Mouse (Mus musculus) left cerebral cortex, postnatal 25 days (tissue): Measurements from ENCODE around the gene Nectin2. TPM values are rescaled to one million over a fixed set of nuclear protein-coding genes. Genes with fewer than 3 reads are reported as not detected.

Source experiments
- DNase-seq, 2 experiments: peaks; one replicate each; pipeline ENCODE4 v3.0.0; 2022; ENCODE audit warnings: low spot score in 2 of 2, mixed read lengths in 1 of 2
- intact Hi-C: fragments of 180-260 bp; cut with DNase I; formaldehyde crosslinking; loops from one replicate; pipeline ENCODE4 v1.15.1; 2025
- total RNA-seq, 2 experiments: library from RNA; stranded (reverse); gene quantifications; 2 replicates each; pipeline ENCODE4 v1.2.3; 2021

Nectin2 gene
- total RNA-seq, 2 experiments from 2014 or later = 7.4 to 9.3 TPM

DNA sequence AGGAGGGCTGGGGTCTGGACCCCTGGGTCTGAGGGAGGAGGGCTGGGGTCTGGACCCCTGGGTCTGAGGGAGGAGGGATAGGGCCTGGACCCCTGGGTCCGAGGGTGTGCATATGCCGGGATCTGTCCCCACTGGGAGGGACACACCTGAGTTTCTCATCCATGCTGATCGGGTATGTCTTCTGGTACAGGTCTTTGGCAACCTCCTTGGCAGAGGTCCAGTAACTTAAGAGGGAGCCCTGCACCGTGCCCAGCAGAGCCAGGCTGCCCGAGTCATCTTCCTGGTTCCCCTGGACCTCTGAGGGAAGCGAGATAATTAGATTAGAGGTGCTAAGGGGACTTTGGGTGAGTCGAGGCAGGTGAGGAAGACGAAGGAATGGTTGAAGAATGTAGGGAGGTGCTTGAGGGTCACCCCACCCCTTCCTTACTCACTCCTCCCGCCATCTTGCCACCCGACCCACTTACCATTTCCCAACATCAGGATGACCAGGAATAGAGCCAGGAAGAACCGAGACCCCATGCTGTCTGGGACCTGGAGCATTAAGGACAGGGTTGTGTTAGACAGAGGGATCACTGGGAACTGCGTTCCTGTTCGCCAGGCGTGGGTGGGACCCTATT lies 77.1 kb downstream of the Nectin2 start:
- intact Hi-C loops = no loop called here
- DNase-seq = no peak

DNA sequence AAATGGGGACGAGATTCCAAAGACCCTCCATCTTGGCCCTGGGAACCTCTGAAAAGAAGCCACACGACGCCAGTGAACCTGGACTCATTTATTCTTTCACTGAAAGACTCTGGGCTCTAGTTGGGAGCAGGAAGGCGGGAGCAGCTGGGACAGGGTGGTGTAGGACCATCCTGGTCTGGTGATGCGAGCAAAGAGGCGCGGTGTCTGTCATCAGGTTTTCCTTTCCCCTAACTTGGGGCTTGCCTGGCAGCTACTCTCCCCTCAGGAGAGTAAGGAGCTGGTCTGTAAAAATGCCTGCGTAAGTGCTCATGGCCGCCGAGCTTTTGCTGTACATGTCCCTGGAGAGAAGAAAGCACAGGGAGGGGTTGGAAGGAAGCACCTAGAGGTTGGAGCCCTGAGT lies 78.8 kb downstream of the Nectin2 start:
- DNase-seq = no peak
- intact Hi-C loops = no loop called here

DNA sequence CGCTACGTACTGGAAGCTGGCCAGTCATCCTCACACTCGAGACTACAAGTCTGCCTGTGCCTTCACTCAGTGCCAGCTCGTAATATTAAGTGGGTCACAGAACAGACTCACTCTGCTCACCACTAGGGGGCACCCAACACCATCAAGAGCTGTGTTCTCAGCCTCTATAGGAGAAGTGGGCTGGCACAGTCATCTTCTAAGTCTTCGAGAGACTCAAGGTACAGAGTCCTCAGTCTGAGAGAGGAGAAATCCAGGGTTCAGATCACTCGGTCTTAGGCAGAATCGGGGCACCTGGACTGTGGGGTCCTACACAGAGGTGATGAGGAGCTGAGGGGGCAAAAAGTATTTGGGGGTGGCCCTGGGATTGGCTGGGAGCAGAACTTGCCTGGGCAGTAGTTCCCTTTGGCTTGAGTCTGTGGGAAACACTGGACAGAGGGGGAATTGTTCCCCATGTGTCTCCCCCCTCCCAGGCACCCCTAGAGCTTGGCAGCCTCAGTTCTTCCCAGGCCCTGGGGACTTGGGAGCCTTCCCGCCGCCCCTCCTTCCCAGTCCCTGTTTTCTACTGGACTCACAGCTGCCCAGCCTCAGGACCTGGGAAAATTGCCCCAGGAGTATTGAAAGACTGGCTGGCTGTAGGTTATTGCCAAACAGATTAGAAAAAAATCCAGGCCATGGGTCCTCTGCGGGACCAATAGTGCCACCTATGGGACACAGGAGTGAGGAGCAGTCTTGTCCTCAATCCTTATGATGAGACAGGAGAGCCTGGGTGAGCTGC lies 81.1 kb downstream of the Nectin2 start:
- intact Hi-C loops = loop anchor here (1.0 to 2.0 kb wide), 2 partner anchors 30 to 44 kb away; partner anchors contain the start of gene Apoe

DNA sequence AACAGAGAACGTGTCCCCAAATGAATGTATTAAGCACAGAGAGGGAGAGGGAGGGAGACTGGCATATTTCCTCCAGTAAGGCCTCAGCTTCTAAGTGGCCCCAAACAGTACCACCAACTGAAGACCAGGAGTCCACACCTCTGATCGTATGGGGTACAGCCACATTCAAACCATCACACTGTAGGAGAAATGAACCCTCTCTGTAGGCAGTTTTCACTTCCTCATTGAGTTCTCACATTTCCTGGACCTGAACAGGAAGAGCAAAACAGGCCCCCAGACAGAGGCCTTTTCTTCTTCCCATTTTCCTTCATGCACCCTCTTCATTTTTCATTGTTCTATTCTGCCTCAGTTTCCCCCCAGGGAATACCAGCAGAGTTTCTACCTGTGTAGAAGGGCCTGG lies 82.8 kb downstream of the Nectin2 start:
- no peak for DNase-seq
- intact Hi-C loops = no loop called here

More for the DNA sequence above, 81.1 kb downstream of the Nectin2 start:
- DNase-seq = peak; percentile 94 to 97

DNA sequence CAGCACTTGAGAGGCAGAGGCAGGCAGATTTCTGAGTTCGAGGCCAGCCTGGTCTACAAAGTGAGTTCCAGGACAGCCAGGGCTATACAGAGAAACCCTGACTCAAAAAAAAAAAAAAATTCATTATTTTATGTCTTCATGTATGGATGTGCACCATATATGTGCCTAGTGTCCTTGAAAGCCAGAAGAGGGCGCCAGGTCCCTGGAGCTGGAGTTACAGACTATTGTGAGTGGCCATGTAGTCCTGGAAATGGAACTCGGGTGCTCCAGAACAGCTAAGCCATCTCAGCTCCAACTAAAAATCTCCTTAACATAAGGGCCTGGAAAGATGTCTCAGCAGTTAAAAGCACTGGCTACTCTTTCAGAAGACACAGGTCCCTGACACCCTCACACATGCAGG lies 83.5 kb downstream of the Nectin2 start:
- intact Hi-C loops = no loop called here
- no peak for DNase-seq

Other genes starting within 250 kb of the Nectin2 start
- gene Bloc1s3, start 242.1 kb downstream of the Nectin2 start, total RNA-seq = 1 to 10 TPM; 6.7 to 7.4 TPM
- gene Trappc6a, start 242.1 kb downstream of the Nectin2 start, total RNA-seq = 10 to 100 TPM; 18.4 to 18.8 TPM
- under 1 TPM; 0.64 to 0.87 TPM for gene Nkpd1, start 232.6 kb downstream of the Nectin2 start, total RNA-seq
- gene Ppp1r37, start 187.4 kb downstream of the Nectin2 start, total RNA-seq = 100 to 1,000 TPM; 122 TPM
- 1 to 10 TPM in 1 of 2 experiments, under 1 TPM in 1; 0.27 to 1.1 TPM for gene Zfp296, start 173.2 kb downstream of the Nectin2 start, total RNA-seq
- 10 to 100 TPM; 43.7 to 47.1 TPM for gene Gemin7, start 172.9 kb downstream of the Nectin2 start, total RNA-seq
- 10 to 100 TPM; 70.9 to 81.0 TPM for gene Clasrp, start 146.0 kb downstream of the Nectin2 start, total RNA-seq
- gene Relb, start 121.0 kb downstream of the Nectin2 start, total RNA-seq = 1 to 10 TPM; 6.6 to 7.5 TPM
- 100 to 1,000 TPM; 144 to 151 TPM for gene Clptm1, start 85.5 kb downstream of the Nectin2 start, total RNA-seq
- not detected for gene Apoc2, start 72.5 kb downstream of the Nectin2 start, total RNA-seq
- not detected for gene Gm44805, start 69.1 kb downstream of the Nectin2 start, total RNA-seq
- gene Apoc4, start 69.0 kb downstream of the Nectin2 start, total RNA-seq = not detected
- gene Apoc1, start 57.8 kb downstream of the Nectin2 start, total RNA-seq = 1 to 10 TPM; 2.6 to 4.0 TPM
- 1,000 to 10,000 TPM; 2,052 to 2,099 TPM for gene Apoe, start 51.3 kb downstream of the Nectin2 start, total RNA-seq
- 100 to 1,000 TPM; 112 to 115 TPM for gene Tomm40, start 35.0 kb downstream of the Nectin2 start, total RNA-seq
- 10 to 100 TPM; 10.4 to 12.5 TPM for gene Bcam, start 20.5 kb upstream of the Nectin2 start, total RNA-seq
- gene Cblc, start 46.3 kb upstream of the Nectin2 start, total RNA-seq = not detected
- under 1 TPM; 0.46 to 0.53 TPM for gene Bcl3, start 72.3 kb upstream of the Nectin2 start, total RNA-seq
- 1 to 10 TPM; 2.3 to 2.5 TPM for gene Gm19345, start 101.5 kb upstream of the Nectin2 start, total RNA-seq
- not detected for gene Ceacam16, start 110.8 kb upstream of the Nectin2 start, total RNA-seq
- gene Ceacam19, start 137.5 kb upstream of the Nectin2 start, total RNA-seq = not detected
- 10 to 100 TPM; 10.7 to 13.3 TPM for gene Pvr, start 170.7 kb upstream of the Nectin2 start, total RNA-seq
- not detected for gene Igsf23, start 200.3 kb upstream of the Nectin2 start, total RNA-seq
- not detected for gene Ceacam20, start 214.9 kb upstream of the Nectin2 start, total RNA-seq
- gene Nlrp9b, start 241.0 kb upstream of the Nectin2 start, total RNA-seq = not detected